Mouse (Mus musculus) kidney, adult 2 months (tissue): ENCODE measurements around the gene Tox3.

Source experiments
- CTCF ChIP-seq: fragments of 200-500 bp; conservative IDR thresholded peaks from 2 replicates; pipeline ENCODE4 v1.5.1; 2011; ENCODE audit warnings: low read depth, mild to moderate bottlenecking, control low read depth, low read length, moderate library complexity, mixed read lengths; ENCODE audit not compliant: insufficient read depth, insufficient read length
- POLR2A ChIP-seq: fragments of 200-500 bp; IDR thresholded peaks from one replicate; pipeline ENCODE4 v1.6.1; 2011; ENCODE audit warnings: low read depth, low read length, control low read depth

- TF ChIP-seq POLR2A: no peak
- TF ChIP-seq CTCF: no peak
Observed at GRCm38 (mm10) chr8:90276722-90277121, 71.4 kb downstream of the Tox3 start.
